In the genomic region with DNA sequence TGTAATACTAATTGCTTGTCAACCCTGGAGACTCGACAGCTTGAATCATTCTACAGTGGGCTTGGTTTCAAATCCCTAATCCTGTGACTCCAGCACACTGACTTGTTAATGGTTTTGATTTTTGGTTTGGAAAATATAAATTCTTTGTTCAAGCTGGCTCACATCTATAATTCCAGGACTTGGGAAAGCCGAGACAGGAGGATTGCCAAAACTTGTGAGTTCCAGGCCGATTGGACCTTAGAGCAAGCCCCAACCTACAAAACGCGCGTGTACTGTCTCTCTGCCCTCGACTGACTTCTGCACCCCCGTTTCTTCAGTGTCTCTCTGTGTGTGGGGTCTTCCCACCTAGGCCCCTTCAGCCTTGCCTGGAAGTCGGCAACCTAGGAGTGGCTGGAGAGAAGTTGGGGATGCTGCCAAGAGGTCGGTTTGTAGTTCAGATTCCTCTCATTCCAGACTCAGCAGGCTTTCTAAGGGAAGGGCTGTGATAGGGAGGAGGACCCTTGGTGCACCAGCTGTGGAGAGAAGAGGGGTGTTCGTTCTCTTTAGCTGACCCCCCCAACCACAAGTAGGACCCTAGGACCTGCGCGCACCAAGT, we compare ENCODE assay signal across 8 mouse cellular contexts. TPM values are rescaled to one million over a fixed set of nuclear protein-coding genes. Genes with fewer than 3 reads are reported as not detected.
DNase-seq lines count a peak whose midpoint lies in the region; ATAC-seq and TF ChIP-seq lines count a peak whose summit lies in the region.

No protein-coding gene starts in this region.

- intact Hi-C loops in heart, adult 2 months (cut with DNase I) = no loop called here
- intact Hi-C loops in heart, postnatal 25 days (cut with DNase I) = no loop called here

- no peak overlapping the region for H3K4me2 ChIP-seq in embryonic facial prominence, embryonic 14.5 days (ENCODE audit: low read depth, low read length)
- no peak overlapping the region; the same call in 1 of the 2 replicates for H3K4me2 ChIP-seq in intestine, embryonic 15.5 days (replicated peaks)

- H3K4me3 ChIP-seq in heart, adult 2 months = no peak overlapping the region
- no peak overlapping the region for H3K4me3 ChIP-seq in embryonic facial prominence, embryonic 14.5 days (ENCODE audit: low read depth, low read length)
- no peak overlapping the region for H3K4me3 ChIP-seq in intestine, embryonic 15.5 days (replicated peaks)
- H3K4me3 ChIP-seq in midbrain, embryonic 10.5 days = no peak overlapping the region

- no peak overlapping the region; the same call in 1 of the 2 replicates for H3K27ac ChIP-seq in heart, adult 2 months
- H3K27ac ChIP-seq in embryonic facial prominence, embryonic 14.5 days (replicated peaks; ENCODE audit: low read depth, low read length) = peak overlapping the region; percentile 52
- peak overlapping the region; percentile 77 for H3K27ac ChIP-seq in intestine, embryonic 15.5 days
- H3K27ac ChIP-seq in midbrain, embryonic 10.5 days (replicated peaks) = peak overlapping the region; percentile 70

- ATAC-seq in embryonic facial prominence, embryonic 14.5 days (ENCODE audit: low read depth) = peak; percentile 24; the same call in 1 of the 2 replicates
- ATAC-seq in intestine, embryonic 15.5 days = peak; percentile 31; the same call in 1 of the 2 replicates

- 30% methylated on average over 13 of the region's 13 CpGs for WGBS in heart, adult 2 months
- WGBS in embryonic facial prominence, embryonic 14.5 days = 10% methylated on average over 13 of the region's 13 CpGs
- WGBS in intestine, embryonic 15.5 days = 24% methylated on average over 13 of the region's 13 CpGs
- WGBS in midbrain, embryonic 10.5 days = 15% methylated on average over 13 of the region's 13 CpGs

- H3K36me3 ChIP-seq in heart, adult 2 months (ENCODE audit: control insufficient read depth, insufficient read depth, low read length) = no peaks in the 10 kb centered on the region
- no peaks in the 10 kb centered on the region for H3K36me3 ChIP-seq in embryonic facial prominence, embryonic 14.5 days (ENCODE audit: control insufficient read depth, insufficient read depth, low read length)
- H3K36me3 ChIP-seq in intestine, embryonic 15.5 days = no peaks in the 10 kb centered on the region
- no peaks in the 10 kb centered on the region for H3K36me3 ChIP-seq in midbrain, embryonic 10.5 days

- no peaks in the 10 kb centered on the region for H3K27me3 ChIP-seq in heart, adult 2 months (ENCODE audit: control insufficient read depth, insufficient read depth, low read length)
- H3K27me3 ChIP-seq in embryonic facial prominence, embryonic 14.5 days (replicated peaks; ENCODE audit: control insufficient read depth, insufficient read depth, low read length) = no peaks in the 10 kb centered on the region
- H3K27me3 ChIP-seq in intestine, embryonic 15.5 days (replicated peaks) = no peaks in the 10 kb centered on the region
- peaks cover 64% of the 10 kb centered on the region for H3K27me3 ChIP-seq in midbrain, embryonic 10.5 days (ENCODE audit: low read depth, poor library complexity, severe bottlenecking)

- no peak for TF ChIP-seq CTCF in heart, adult 2 months (IDR thresholded peaks at IDR 0.05)

- TF ChIP-seq POLR2A in heart, adult 2 months (IDR thresholded peaks at IDR 0.05; ENCODE audit: insufficient read depth, low read depth, low read length) = no peak

- no peaks in the 10 kb centered on the region for H3K79me2 ChIP-seq in heart, adult 2 months (replicated peaks; ENCODE audit: control insufficient read depth, insufficient read depth, low read length)

- H3K4me1 ChIP-seq in heart, adult 2 months (ENCODE audit: control insufficient read depth, insufficient read depth, low read length) = peaks cover 3% of the 10 kb centered on the region
- H3K4me1 ChIP-seq in embryonic facial prominence, embryonic 14.5 days (ENCODE audit: control insufficient read depth, insufficient read depth, low read length) = peaks cover 39% of the 10 kb centered on the region
- peaks cover 24% of the 10 kb centered on the region for H3K4me1 ChIP-seq in intestine, embryonic 15.5 days (replicated peaks)
- peaks cover 62% of the 10 kb centered on the region for H3K4me1 ChIP-seq in midbrain, embryonic 10.5 days

- H3K9me3 ChIP-seq in embryonic facial prominence, embryonic 14.5 days (ENCODE audit: control insufficient read depth, low read length) = no peaks in the 10 kb centered on the region; the same call in 1 of the 2 replicates
- no peaks in the 10 kb centered on the region for H3K9me3 ChIP-seq in intestine, embryonic 15.5 days
- H3K9me3 ChIP-seq in midbrain, embryonic 10.5 days (replicated peaks) = peaks cover 14% of the 10 kb centered on the region; the same call in 1 of the 2 replicates

- H3K9ac ChIP-seq in heart, adult 2 months (ENCODE audit: low read depth, low read length) = no peak overlapping the region
- H3K9ac ChIP-seq in embryonic facial prominence, embryonic 14.5 days (ENCODE audit: low read depth, low read length) = no peak overlapping the region
- no peak overlapping the region for H3K9ac ChIP-seq in intestine, embryonic 15.5 days

- TF ChIP-seq EP300 in heart, adult 2 months (IDR thresholded peaks at IDR 0.05; ENCODE audit: insufficient read depth, low read depth, low read length) = no peak

- DNase-seq in heart, adult 2 months = peak; percentile 34 to 45
- DNase-seq in heart, postnatal 25 days (ENCODE audit: low spot score) = no peak
- peak; percentile 88 for DNase-seq in embryonic facial prominence, embryonic 14.5 days (ENCODE audit: low spot score)
- DNase-seq in midbrain, embryonic 10.5 days (ENCODE audit: low spot score) = peak; percentile 26
- DNase-seq in thymus, postnatal 25 days = no peak
- no peak for DNase-seq in spleen, adult 18-20 months
- DNase-seq in layer of hippocampus, adult 9-10 months (ENCODE audit: low spot score) = no peak

RNA-seq across cellular contexts. Expression of a gene that starts 2.9 kb away (rescaled TPM):
- total RNA-seq in heart, adult 2 months (2021) = 1 to 10 TPM; 1.2 to 1.5 TPM
- 4.0 and 4.9 TPM in 2 replicates for polyA plus RNA-seq in heart, adult 2 months (2012; rRNA removed)
- total RNA-seq in heart, postnatal 25 days (2021) = 1 to 10 TPM; 2.2 TPM
- 9.5 and 15.7 TPM in 2 replicates for polyA plus RNA-seq in embryonic facial prominence, embryonic 14.5 days (2014; fragmentation: Nextera tagmentation; extraction: Ambion mirVana)
- polyA plus RNA-seq in intestine, embryonic 15.5 days (2015; fragmentation: Nextera tagmentation; extraction: Ambion mirVana) = 12.0 and 14.5 TPM in 2 replicates
- polyA plus RNA-seq in midbrain, embryonic 10.5 days (2016; fragmentation: Nextera tagmentation; extraction: Ambion mirVana) = 11.1 and 12.6 TPM in 2 replicates

RNA-seq across cellular contexts. Expression of a gene that starts 22.1 kb away (rescaled TPM):
- total RNA-seq in heart, adult 2 months (2021) = 1 to 10 TPM; 2.6 to 2.8 TPM
- 7.2 and 10.0 TPM in 2 replicates for polyA plus RNA-seq in heart, adult 2 months (2012; rRNA removed)
- 1 to 10 TPM; 4.7 to 5.0 TPM for total RNA-seq in heart, postnatal 25 days (2021)
- polyA plus RNA-seq in embryonic facial prominence, embryonic 14.5 days (2014; fragmentation: Nextera tagmentation; extraction: Ambion mirVana) = 41.7 and 48.9 TPM in 2 replicates
- 15.6 and 15.9 TPM in 2 replicates for polyA plus RNA-seq in intestine, embryonic 15.5 days (2015; fragmentation: Nextera tagmentation; extraction: Ambion mirVana)
- 26.5 and 27.9 TPM in 2 replicates for polyA plus RNA-seq in midbrain, embryonic 10.5 days (2016; fragmentation: Nextera tagmentation; extraction: Ambion mirVana)

RNA-seq across cellular contexts. Expression of a gene that starts 25.9 kb away (rescaled TPM):
- total RNA-seq in heart, adult 2 months (2021) = 10 to 100 TPM; 14.8 to 18.0 TPM
- polyA plus RNA-seq in heart, adult 2 months (2012; rRNA removed) = 11.7 and 16.8 TPM in 2 replicates
- total RNA-seq in heart, postnatal 25 days (2021) = 10 to 100 TPM; 19.3 to 23.2 TPM
- polyA plus RNA-seq in embryonic facial prominence, embryonic 14.5 days (2014; fragmentation: Nextera tagmentation; extraction: Ambion mirVana) = 36.1 and 41.2 TPM in 2 replicates
- polyA plus RNA-seq in intestine, embryonic 15.5 days (2015; fragmentation: Nextera tagmentation; extraction: Ambion mirVana) = 41.7 and 43.1 TPM in 2 replicates
- 65.5 and 73.8 TPM in 2 replicates for polyA plus RNA-seq in midbrain, embryonic 10.5 days (2016; fragmentation: Nextera tagmentation; extraction: Ambion mirVana)

Comparison
In these comparisons a context has a peak if more than half of its experiments do, and no peak if none do; other contexts are left out.
1. DNase-seq: peak in heart, adult 2 months (2 of 2), embryonic facial prominence, embryonic 14.5 days (single experiment) and midbrain, embryonic 10.5 days (single experiment); none in heart, postnatal 25 days (single experiment), thymus, postnatal 25 days (single experiment), spleen, adult 18-20 months (0 of 2) and layer of hippocampus, adult 9-10 months (single experiment).